Mouse (Mus musculus): ENCODE measurements at regions not wholly inside any gene's neighbourhood (a gene's known extent, or its start where the extent isn't known, plus 50 kb on each side); places are given as distances from the start of the nearest gene placed in this dataset.

DNA sequence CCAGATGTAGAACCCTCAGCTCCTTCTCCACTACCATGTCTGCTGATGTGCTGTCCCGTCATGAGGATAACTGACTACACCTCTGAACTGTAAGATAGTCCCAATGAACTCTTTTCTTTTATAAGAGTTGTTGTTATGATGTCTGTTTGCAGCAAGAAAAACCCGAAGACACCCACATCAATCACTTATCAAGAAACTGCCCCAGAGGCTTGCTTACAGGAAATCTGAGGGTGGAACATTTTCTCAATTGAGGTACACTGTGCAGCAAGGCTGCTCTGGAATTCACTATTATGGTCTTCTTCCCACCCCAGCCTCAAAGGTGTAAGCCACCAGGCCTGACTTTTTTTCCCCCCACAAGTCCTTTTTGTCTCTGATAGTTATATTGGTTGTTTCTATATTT lies 125.8 kb downstream of the Nab1 start:
- no peak overlapping the region for H3K27ac ChIP-seq (replicated peaks; ENCODE audit: insufficient read depth, low read depth, low read length)
- whole genome bisulfite sequencing: 86% methylated on average over 2 of the region's 2 CpGs
- H3K9ac ChIP-seq (ENCODE audit: low read depth, low read length): no peak overlapping the region
- TF ChIP-seq CTCF (IDR thresholded peaks at IDR 0.05; ENCODE audit: low read depth, low read length): no peak
- TF ChIP-seq POLR2A (IDR thresholded peaks at IDR 0.05; ENCODE audit: extremely low read depth, insufficient read depth, low read length): no peak
- no peaks in the 10 kb centered on the region for H3K36me3 ChIP-seq (ENCODE audit: control insufficient read depth, insufficient read depth, low read length)
- DNase-seq (ENCODE audit: extremely low read depth, low read depth, low spot score): no peak
- H3K27me3 ChIP-seq (ENCODE audit: control insufficient read depth, insufficient read depth, low read length): no peaks in the 10 kb centered on the region
- H3K4me1 ChIP-seq (ENCODE audit: control insufficient read depth, insufficient read depth, low read length): no peaks in the 10 kb centered on the region
- no peaks in the 10 kb centered on the region for H3K79me2 ChIP-seq (ENCODE audit: control insufficient read depth, insufficient read depth, low read length)
- H3K4me3 ChIP-seq (ENCODE audit: insufficient read depth, low read depth, low read length): no peak overlapping the region

DNA sequence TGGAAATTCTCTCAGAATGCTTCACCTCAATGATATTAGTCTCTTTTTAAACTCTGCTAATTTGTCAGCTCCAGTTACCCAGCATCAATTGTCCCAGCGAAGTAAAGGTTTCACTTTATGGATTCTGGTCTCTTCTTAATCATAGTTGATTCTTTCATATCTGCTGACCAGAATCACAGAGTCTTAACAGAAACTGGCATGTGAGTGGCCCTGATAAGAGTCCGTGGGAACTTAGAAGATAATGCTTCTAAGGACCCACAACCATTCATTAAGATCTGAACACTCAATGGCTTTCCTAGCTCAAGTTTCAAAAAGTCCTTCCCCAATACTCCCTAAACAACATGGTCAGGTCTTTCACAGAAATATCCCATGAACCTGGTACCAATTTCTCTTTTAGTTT lies 126.7 kb downstream of the Nab1 start:
- no peaks in the 10 kb centered on the region for H3K79me2 ChIP-seq (ENCODE audit: control insufficient read depth, insufficient read depth, low read length)
- WGBS: 75% methylated on average over 2 of the region's 2 CpGs
- DNase-seq (ENCODE audit: extremely low read depth, low read depth, low spot score): no peak
- H3K9ac ChIP-seq (ENCODE audit: low read depth, low read length): no peak overlapping the region
- no peak overlapping the region for H3K27ac ChIP-seq (replicated peaks; ENCODE audit: insufficient read depth, low read depth, low read length)
- no peaks in the 10 kb centered on the region for H3K27me3 ChIP-seq (ENCODE audit: control insufficient read depth, insufficient read depth, low read length)
- TF ChIP-seq CTCF (IDR thresholded peaks at IDR 0.05; ENCODE audit: low read depth, low read length) (no peak), POLR2A (IDR thresholded peaks at IDR 0.05; ENCODE audit: extremely low read depth, insufficient read depth, low read length) (no peak)
- H3K36me3 ChIP-seq (ENCODE audit: control insufficient read depth, insufficient read depth, low read length): no peaks in the 10 kb centered on the region
- no peak overlapping the region for H3K4me3 ChIP-seq (ENCODE audit: insufficient read depth, low read depth, low read length)
- no peaks in the 10 kb centered on the region for H3K4me1 ChIP-seq (ENCODE audit: control insufficient read depth, insufficient read depth, low read length)

DNA sequence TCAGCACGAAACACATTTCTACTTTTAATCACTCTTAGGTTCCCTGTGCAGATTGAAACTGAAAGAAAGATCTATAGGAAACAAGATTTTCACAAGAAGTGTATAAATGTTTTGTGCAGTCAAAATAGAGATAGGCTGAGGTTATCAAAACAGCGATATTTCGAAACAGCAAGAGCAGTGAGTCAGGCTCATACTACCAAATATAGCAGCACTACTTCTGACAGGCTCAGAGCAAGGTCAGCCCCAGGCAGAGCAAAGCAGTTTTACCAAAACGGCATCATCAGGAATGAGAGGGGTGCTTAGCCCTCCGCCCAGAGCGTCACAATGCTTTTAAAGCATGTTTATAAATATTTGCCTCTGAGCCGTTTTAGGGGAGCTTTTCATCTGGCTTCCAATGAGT lies 133.4 kb upstream of the Gls start:
- no peaks in the 10 kb centered on the region for H3K36me3 ChIP-seq (ENCODE audit: control insufficient read depth, insufficient read depth, low read length)
- H3K27me3 ChIP-seq (ENCODE audit: control insufficient read depth, insufficient read depth, low read length): no peaks in the 10 kb centered on the region
- no peak overlapping the region for H3K27ac ChIP-seq (replicated peaks; ENCODE audit: insufficient read depth, low read depth, low read length)
- H3K4me1 ChIP-seq (ENCODE audit: control insufficient read depth, insufficient read depth, low read length): no peaks in the 10 kb centered on the region
- H3K79me2 ChIP-seq (ENCODE audit: control insufficient read depth, insufficient read depth, low read length): no peaks in the 10 kb centered on the region
- H3K4me3 ChIP-seq (ENCODE audit: insufficient read depth, low read depth, low read length): no peak overlapping the region
- WGBS: 51% methylated on average over 7 of the region's 7 CpGs
- no peak for TF ChIP-seq CTCF (IDR thresholded peaks at IDR 0.05; ENCODE audit: low read depth, low read length)
- TF ChIP-seq POLR2A (IDR thresholded peaks at IDR 0.05; ENCODE audit: extremely low read depth, insufficient read depth, low read length): no peak
- no peak for DNase-seq (ENCODE audit: extremely low read depth, low read depth, low spot score)
- no peak overlapping the region for H3K9ac ChIP-seq (ENCODE audit: low read depth, low read length)

DNA sequence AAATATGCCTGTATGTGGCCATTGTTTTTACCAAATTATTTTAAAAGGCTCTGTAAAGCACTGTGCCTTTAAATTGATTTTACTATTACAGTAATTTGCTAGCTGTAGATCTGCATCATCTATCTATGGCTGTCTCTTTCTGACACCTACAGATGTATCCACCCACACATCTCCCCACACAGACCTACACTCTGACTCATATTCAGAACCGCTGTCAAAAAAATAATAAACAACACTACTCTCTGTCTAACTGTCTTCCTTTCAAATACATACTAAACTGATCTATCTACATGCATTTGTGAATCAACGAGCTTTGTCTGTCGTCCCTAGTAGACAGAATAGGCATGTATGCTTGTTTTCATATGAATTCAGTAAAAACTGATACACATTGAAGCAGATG lies 130.6 kb upstream of the Gls start:
- no peak overlapping the region for H3K27ac ChIP-seq (replicated peaks; ENCODE audit: insufficient read depth, low read depth, low read length)
- no peaks in the 10 kb centered on the region for H3K4me1 ChIP-seq (ENCODE audit: control insufficient read depth, insufficient read depth, low read length)
- WGBS: 80% methylated on average over 3 of the region's 3 CpGs
- no peak for DNase-seq (ENCODE audit: extremely low read depth, low read depth, low spot score)
- H3K79me2 ChIP-seq (ENCODE audit: control insufficient read depth, insufficient read depth, low read length): no peaks in the 10 kb centered on the region
- no peaks in the 10 kb centered on the region for H3K36me3 ChIP-seq (ENCODE audit: control insufficient read depth, insufficient read depth, low read length)
- no peak overlapping the region for H3K9ac ChIP-seq (ENCODE audit: low read depth, low read length)
- no peak overlapping the region for H3K4me3 ChIP-seq (ENCODE audit: insufficient read depth, low read depth, low read length)
- H3K27me3 ChIP-seq (ENCODE audit: control insufficient read depth, insufficient read depth, low read length): no peaks in the 10 kb centered on the region
- TF ChIP-seq CTCF (IDR thresholded peaks at IDR 0.05; ENCODE audit: low read depth, low read length): no peak
- TF ChIP-seq POLR2A (IDR thresholded peaks at IDR 0.05; ENCODE audit: extremely low read depth, insufficient read depth, low read length): no peak

DNA sequence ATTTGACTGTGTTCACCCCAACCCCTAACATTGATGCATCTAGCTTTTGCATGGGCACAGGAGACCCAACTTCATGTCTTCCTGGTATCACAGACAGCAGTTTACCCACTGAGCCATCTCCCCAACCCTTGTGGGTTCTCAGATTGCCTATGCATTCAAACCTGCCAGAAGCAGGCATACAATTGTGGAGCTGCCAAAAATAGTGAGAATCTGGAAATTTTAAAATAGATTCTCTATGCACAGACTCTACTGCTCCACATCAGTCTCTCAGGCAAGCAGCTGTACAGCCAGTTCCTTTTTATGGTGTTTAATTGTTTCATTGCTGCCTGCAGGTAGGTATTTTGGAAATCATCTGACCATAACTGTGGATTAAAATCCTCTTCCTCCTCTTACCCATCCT lies 129.9 kb upstream of the Gls start:
- Histone ChIP-seq H3K36me3 (ENCODE audit: control insufficient read depth, insufficient read depth, low read length) (no peaks in the 10 kb centered on the region), H3K4me1 (ENCODE audit: control insufficient read depth, insufficient read depth, low read length) (no peaks in the 10 kb centered on the region), H3K27ac (replicated peaks; ENCODE audit: insufficient read depth, low read depth, low read length) (no peak overlapping the region), H3K9ac (ENCODE audit: low read depth, low read length) (no peak overlapping the region), H3K4me3 (ENCODE audit: insufficient read depth, low read depth, low read length) (no peak overlapping the region), H3K79me2 (ENCODE audit: control insufficient read depth, insufficient read depth, low read length) (no peaks in the 10 kb centered on the region), H3K27me3 (ENCODE audit: control insufficient read depth, insufficient read depth, low read length) (no peaks in the 10 kb centered on the region)
- TF ChIP-seq CTCF (IDR thresholded peaks at IDR 0.05; ENCODE audit: low read depth, low read length) (no peak), POLR2A (IDR thresholded peaks at IDR 0.05; ENCODE audit: extremely low read depth, insufficient read depth, low read length) (no peak)
- DNase-seq (ENCODE audit: extremely low read depth, low read depth, low spot score): no peak

DNA sequence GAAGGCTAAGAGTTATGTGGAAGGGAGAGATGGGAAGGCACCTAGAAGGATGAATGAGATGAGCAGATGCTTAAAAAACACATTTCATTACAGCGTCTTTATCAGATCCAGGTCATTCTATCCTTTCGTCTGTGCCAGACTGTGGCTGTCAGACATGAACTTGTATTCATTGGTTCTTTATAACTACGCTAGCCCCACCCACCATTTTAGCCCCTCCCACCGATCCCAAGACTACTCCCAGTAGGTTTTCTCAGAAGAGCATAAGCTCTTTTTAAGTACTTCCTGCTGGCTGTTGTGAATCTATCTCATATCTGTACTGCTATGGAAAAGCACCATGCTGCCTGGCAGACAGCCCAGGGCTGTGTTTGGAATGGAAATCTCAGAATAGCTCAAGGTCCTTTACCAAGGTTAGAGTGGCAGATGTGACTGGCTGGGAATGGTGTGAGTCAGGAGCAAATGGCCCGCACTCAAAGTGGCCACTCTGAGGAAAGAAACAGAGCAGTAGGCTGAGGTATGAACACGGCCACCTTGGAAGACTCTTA lies 121.1 kb upstream of the Gls start:
- Histone ChIP-seq H3K79me2 (ENCODE audit: control insufficient read depth, insufficient read depth, low read length) (no peaks in the 10 kb centered on the region), H3K27me3 (ENCODE audit: control insufficient read depth, insufficient read depth, low read length) (no peaks in the 10 kb centered on the region), H3K4me3 (ENCODE audit: insufficient read depth, low read depth, low read length) (no peak overlapping the region), H3K36me3 (ENCODE audit: control insufficient read depth, insufficient read depth, low read length) (no peaks in the 10 kb centered on the region), H3K4me1 (ENCODE audit: control insufficient read depth, insufficient read depth, low read length) (no peaks in the 10 kb centered on the region), H3K9ac (ENCODE audit: low read depth, low read length) (no peak overlapping the region), H3K27ac (replicated peaks; ENCODE audit: insufficient read depth, low read depth, low read length) (no peak overlapping the region)
- WGBS: 80% methylated on average over 6 of the region's 6 CpGs
- no peak for DNase-seq (ENCODE audit: extremely low read depth, low read depth, low spot score)
- TF ChIP-seq CTCF (IDR thresholded peaks at IDR 0.05; ENCODE audit: low read depth, low read length): no peak
- no peak for TF ChIP-seq POLR2A (IDR thresholded peaks at IDR 0.05; ENCODE audit: extremely low read depth, insufficient read depth, low read length)

All from liver, adult 2 months (tissue).